ENCODE assay signal across 8 mouse cellular contexts in the genomic region with DNA sequence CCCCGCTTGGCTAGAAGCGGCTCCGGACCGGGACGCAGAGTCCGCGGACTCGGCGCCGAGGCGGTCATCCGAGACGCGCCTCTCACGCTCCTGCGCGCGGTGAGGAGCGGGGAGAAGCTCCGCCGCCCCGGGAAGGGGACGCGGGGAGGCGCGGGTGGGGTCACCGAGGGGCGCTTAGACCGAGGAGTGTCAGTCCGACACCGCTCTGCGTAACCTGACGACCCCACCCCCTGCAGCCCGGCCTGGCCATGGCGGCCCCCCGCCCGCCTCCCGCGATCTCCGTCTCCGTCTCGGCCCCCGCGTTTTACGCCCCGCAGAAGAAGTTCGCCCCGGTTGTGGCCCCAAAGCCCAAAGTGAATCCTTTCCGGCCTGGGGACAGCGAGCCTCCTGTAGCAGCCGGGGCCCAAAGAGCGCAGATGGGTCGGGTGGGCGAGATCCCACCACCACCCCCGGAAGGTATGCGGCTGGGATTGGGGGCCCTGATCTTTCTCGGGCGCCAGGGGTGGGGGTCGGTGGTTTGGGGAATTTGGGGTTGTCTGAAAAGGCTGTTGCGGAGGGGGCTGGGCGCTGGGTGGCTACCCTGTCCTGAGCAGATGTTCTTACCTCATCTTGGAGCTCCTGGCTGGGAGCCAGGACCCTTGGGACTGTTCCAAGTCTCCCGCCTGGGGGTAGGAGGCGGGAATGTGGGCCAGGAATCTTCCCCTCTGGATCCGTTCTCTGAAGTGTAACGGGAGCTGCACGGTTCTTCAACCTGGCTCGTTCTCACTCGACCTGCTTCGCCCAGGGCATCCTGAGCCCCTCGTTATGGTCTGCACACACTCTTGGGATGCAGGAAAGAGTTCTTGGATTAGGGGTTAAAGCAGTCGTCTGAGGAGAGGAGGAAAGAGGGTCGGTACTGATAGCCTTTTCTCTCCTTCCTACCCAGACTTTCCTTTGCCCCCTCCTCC. TPM values are rescaled to one million over a fixed set of nuclear protein-coding genes. Genes with fewer than 3 reads are reported as not detected.
A peak's percentile ranks its signal among the peaks of the same experiment; 100 is the strongest.
DNase-seq lines count a peak whose midpoint lies in the region; ATAC-seq and TF ChIP-seq lines count a peak whose summit lies in the region.

No protein-coding gene starts in this region.

- peak overlapping the region; percentile 98 for H3K27ac ChIP-seq in limb, embryonic 10.5 days
- H3K27ac ChIP-seq in midbrain, embryonic 13.5 days: peak overlapping the region; percentile 87
- H3K27ac ChIP-seq in testis, adult 2 months (ENCODE audit: control insufficient read depth, insufficient read depth, low read depth, low read length): peak overlapping the region; percentile 37

- under 1% methylated on average over 61 of the region's 72 CpGs for WGBS in limb, embryonic 10.5 days
- WGBS in midbrain, embryonic 13.5 days: under 1% methylated on average over 70 of the region's 72 CpGs

- H3K4me2 ChIP-seq in midbrain, embryonic 13.5 days (replicated peaks): peak overlapping the region; percentile 90

- no peaks in the 10 kb centered on the region for H3K27me3 ChIP-seq in limb, embryonic 10.5 days (ENCODE audit: low read depth, poor library complexity, severe bottlenecking)
- H3K27me3 ChIP-seq in midbrain, embryonic 13.5 days: no peaks in the 10 kb centered on the region
- H3K27me3 ChIP-seq in testis, adult 2 months (ENCODE audit: control insufficient read depth, insufficient read depth, low read length): no peaks in the 10 kb centered on the region

- TF ChIP-seq POLR2A in testis, adult 2 months (IDR thresholded peaks at IDR 0.05; ENCODE audit: control insufficient read depth, low read depth, low read length): peak; percentile 86

- no peaks in the 10 kb centered on the region for H3K9me3 ChIP-seq in limb, embryonic 10.5 days (replicated peaks)
- H3K9me3 ChIP-seq in midbrain, embryonic 13.5 days: no peaks in the 10 kb centered on the region

- peak; percentile 70 for ATAC-seq in midbrain, embryonic 13.5 days

- peak overlapping the region; percentile 86 for H3K9ac ChIP-seq in midbrain, embryonic 13.5 days (replicated peaks)

- H3K4me3 ChIP-seq in limb, embryonic 10.5 days: peak overlapping the region; percentile 90
- H3K4me3 ChIP-seq in midbrain, embryonic 13.5 days (replicated peaks): peak overlapping the region; percentile 78
- H3K4me3 ChIP-seq in testis, adult 2 months (ENCODE audit: control insufficient read depth, low read depth, low read length): peak overlapping the region; percentile 83

- H3K36me3 ChIP-seq in limb, embryonic 10.5 days: peaks cover 41% of the 10 kb centered on the region
- 0 out of 2 replicates have a peak, but pooled peaks cover 24% of the 10 kb centered on the region for H3K36me3 ChIP-seq in midbrain, embryonic 13.5 days
- no peaks in the 10 kb centered on the region for H3K36me3 ChIP-seq in testis, adult 2 months (ENCODE audit: control insufficient read depth, insufficient read depth, low read length)

- H3K4me1 ChIP-seq in limb, embryonic 10.5 days: peaks cover 36% of the 10 kb centered on the region
- H3K4me1 ChIP-seq in midbrain, embryonic 13.5 days (replicated peaks): peaks cover 50% of the 10 kb centered on the region
- H3K4me1 ChIP-seq in testis, adult 2 months (ENCODE audit: control insufficient read depth, insufficient read depth, low read length): peaks cover 8% of the 10 kb centered on the region

- peak; percentile 63 to 68 for DNase-seq in urinary bladder, adult 18-20 months (ENCODE audit: low spot score in 2 of 2)
- DNase-seq in urinary bladder, postnatal 10 days (ENCODE audit: low spot score): no peak
- peak; percentile 74 for DNase-seq in embryo, embryonic 11 days
- DNase-seq in heart, adult 11 months: peak; percentile 99
- peak; percentile 90 for DNase-seq in kidney, adult 11 months
- DNase-seq in limb, embryonic 10.5 days (ENCODE audit: low spot score): peak; percentile 67

- no peak for TF ChIP-seq CTCF in testis, adult 2 months (IDR thresholded peaks at IDR 0.05; ENCODE audit: control insufficient read depth, insufficient read depth, insufficient replicate concordance, low read depth, low read length)

RNA-seq across cellular contexts. Expression of a gene that starts 0.9 kb away (rescaled TPM):
- polyA plus RNA-seq in limb, embryonic 10.5 days (2016; fragmentation: Nextera tagmentation; extraction: Ambion mirVana): 115 and 126 TPM in 2 replicates
- polyA plus RNA-seq in midbrain, embryonic 13.5 days (2015; fragmentation: Nextera tagmentation; extraction: Ambion mirVana): 43.2 and 46.2 TPM in 2 replicates
- 35.2 and 40.1 TPM in 2 replicates for polyA plus RNA-seq in testis, adult 2 months (2012; rRNA removed)

RNA-seq across cellular contexts. Expression of a gene that starts 22.8 kb away (rescaled TPM):
- polyA plus RNA-seq in limb, embryonic 10.5 days (2016; fragmentation: Nextera tagmentation; extraction: Ambion mirVana): 7.2 and 7.7 TPM in 2 replicates
- 0.24 TPM in 2 replicates for polyA plus RNA-seq in midbrain, embryonic 13.5 days (2015; fragmentation: Nextera tagmentation; extraction: Ambion mirVana)
- polyA plus RNA-seq in testis, adult 2 months (2012; rRNA removed): 0.30 and 0.76 TPM in 2 replicates

RNA-seq across cellular contexts. Expression of a gene that starts 25.9 kb away (rescaled TPM):
- 0.44 and 0.65 TPM in 2 replicates for polyA plus RNA-seq in limb, embryonic 10.5 days (2016; fragmentation: Nextera tagmentation; extraction: Ambion mirVana)
- polyA plus RNA-seq in midbrain, embryonic 13.5 days (2015; fragmentation: Nextera tagmentation; extraction: Ambion mirVana): 5.4 and 5.7 TPM in 2 replicates
- polyA plus RNA-seq in testis, adult 2 months (2012; rRNA removed): 11.9 and 12.0 TPM in 2 replicates

RNA-seq across cellular contexts. Expression of a gene that starts 49.7 kb away (rescaled TPM):
- polyA plus RNA-seq in limb, embryonic 10.5 days (2016; fragmentation: Nextera tagmentation; extraction: Ambion mirVana): not detected in 2 replicates
- not detected in 2 replicates for polyA plus RNA-seq in midbrain, embryonic 13.5 days (2015; fragmentation: Nextera tagmentation; extraction: Ambion mirVana)
- polyA plus RNA-seq in testis, adult 2 months (2012; rRNA removed): not detected in 2 replicates

RNA-seq across cellular contexts. Expression of a gene that starts 54.9 kb away (rescaled TPM):
- polyA plus RNA-seq in limb, embryonic 10.5 days (2016; fragmentation: Nextera tagmentation; extraction: Ambion mirVana): not detected in 2 replicates
- polyA plus RNA-seq in midbrain, embryonic 13.5 days (2015; fragmentation: Nextera tagmentation; extraction: Ambion mirVana): not detected in 2 replicates
- polyA plus RNA-seq in testis, adult 2 months (2012; rRNA removed): not detected in 2 replicates

Comparison
In these comparisons a context has a peak if more than half of its experiments do, and no peak if none do; other contexts are left out.
1. H3K27ac ChIP-seq: peak in every context shown above with its lines; median percentile 98 in limb, embryonic 10.5 days; 87 in midbrain, embryonic 13.5 days; 37 in testis, adult 2 months.